Mouse (Mus musculus): ENCODE measurements at regions not wholly inside any gene's neighbourhood (a gene's known extent, or its start where the extent isn't known, plus 50 kb on each side); places are given as distances from the start of the nearest gene placed in this dataset.

GRCm38 (mm10) chr15:93831148-93831547 lies 235.5 kb upstream of the Prickle1 start:
- TF ChIP-seq CTCF (IDR thresholded peaks at IDR 0.05; ENCODE audit: low read depth) (no peak), EP300 (IDR thresholded peaks at IDR 0.05; ENCODE audit: low read depth) (no peak)
